Mouse (Mus musculus): ENCODE measurements around the gene Slc7a1.

GRCm38 (mm10) chr5:148283177-148283576, 116.5 kb downstream of the Slc7a1 start:
- TF ChIP-seq CTCF (IDR thresholded peaks at IDR 0.05; ENCODE audit: low read depth): no peak
- TF ChIP-seq EP300 (optimal IDR thresholded peaks at IDR 0.05): no peak

All from stomach, postnatal 0 days (tissue).